Mouse (Mus musculus) heart, postnatal 0 days (tissue): ENCODE measurements around the gene Tent4a. TPM values are rescaled to one million over a fixed set of nuclear protein-coding genes. Genes with fewer than 3 reads are reported as not detected.
A peak's percentile ranks its signal among the peaks of the same experiment; 100 is the strongest.

Experiments used
- ATAC-seq: fragments of 200-750 bp; cut with Nextera tagmentation; 2 replicates; pipeline ENCODE4 v1.8.0; 2017; ENCODE audit warnings: low read depth, moderate number of reproducible peaks, moderate library complexity; ENCODE audit not compliant: insufficient read depth
- DNase-seq: peaks from one replicate; pipeline ENCODE4 v3.0.0-alpha.2; 2016; ENCODE audit warnings: low spot score
- H3K27ac ChIP-seq: fragments of 300-500 bp; sonication (generic); 2 replicates; pipeline ENCODE4 v1.5.1; 2014; ENCODE audit warnings: low read depth, mild to moderate bottlenecking
- H3K27me3 ChIP-seq: fragments of 300-500 bp; sonication (generic); 2 replicates; pipeline ENCODE4 v1.6.1; 2014; ENCODE audit warnings: low read length, mixed read lengths; ENCODE audit not compliant: control insufficient read depth, insufficient read depth
- H3K36me3 ChIP-seq: fragments of 300-500 bp; sonication (generic); replicated peaks from 2 replicates; pipeline ENCODE4 v1.6.1; 2014; ENCODE audit warnings: low read length, mixed read lengths; ENCODE audit not compliant: control insufficient read depth, insufficient read depth
- H3K4me1 ChIP-seq: fragments of 300-500 bp; sonication (generic); 2 replicates; pipeline ENCODE4 v1.6.1; 2014; ENCODE audit warnings: antibody characterized with exemption; ENCODE audit not compliant: control insufficient read depth, insufficient read depth
- H3K4me2 ChIP-seq: fragments of 300-500 bp; sonication (generic); 2 replicates; pipeline ENCODE4 v1.6.1; 2014; ENCODE audit warnings: low read depth, mild to moderate bottlenecking, low read length, moderate library complexity
- H3K4me3 ChIP-seq: fragments of 300-500 bp; sonication (generic); 2 replicates; pipeline ENCODE4 v1.5.1; 2014; ENCODE audit warnings: low read depth, low read length
- H3K9ac ChIP-seq: fragments of 300-500 bp; sonication (generic); replicated peaks from 2 replicates; pipeline ENCODE4 v1.6.1; 2014; ENCODE audit warnings: low read depth, low read length, mixed read lengths
- H3K9me3 ChIP-seq: fragments of 300-500 bp; sonication (generic); replicated peaks from 2 replicates; pipeline ENCODE4 v1.6.1; 2016; ENCODE audit warnings: low read length; ENCODE audit not compliant: control insufficient read depth
- CTCF ChIP-seq: IDR thresholded peaks from 2 replicates; pipeline ENCODE4 v1.5.1; 2016; ENCODE audit warnings: antibody characterized with exemption, control low read depth, low read depth
- EP300 ChIP-seq: IDR thresholded peaks from 2 replicates; pipeline ENCODE4 v1.6.1; 2016; ENCODE audit warnings: antibody characterized with exemption, low read depth
- WGBS: fragments of 180-500 bp; shearing (Covaris S2); extraction: QIAGEN DNeasy Blood & Tissue Kit; methylation state at CpG from one replicate; pipeline ENCODE4 v1.1.7; 2014; 5-methylcytosine and 5-hydroxymethylcytosine counted together
- polyA plus RNA-seq: library from polyadenylated mRNA; unstranded; fragments of >200 nt; fragmentation: Nextera tagmentation; extraction: Ambion mirVana; gene quantifications from 2 replicates; pipeline ENCODE4 v1.2.1, GENCODE M21; 2015
- total RNA-seq: library from RNA; depleted of rRNA; stranded (reverse); fragments of >200 nt; gene quantifications from 2 replicates; pipeline ENCODE4 v1.2.3, GENCODE M21; 2014; ENCODE audit warnings: low replicate concordance

The Tent4a gene
- total and polyA plus RNA-seq, 2 experiments from 2014 or later: 1.9 to 6.5 TPM

- TF ChIP-seq CTCF (peak; percentile 31), EP300 (no peak)
- Histone ChIP-seq H3K27ac (no peak overlapping the region), H3K9me3 (no peaks in the 10 kb centered on the region), H3K36me3 (no peaks in the 10 kb centered on the region), H3K4me1 (no peaks in the 10 kb centered on the region), H3K9ac (no peak overlapping the region), H3K4me2 (no peak overlapping the region; the same call in 1 of the 2 replicates), H3K27me3 (no peaks in the 10 kb centered on the region), H3K4me3 (no peak overlapping the region)
- DNase-seq: no peak
- ATAC-seq: no peak
- WGBS: 42% methylated on average over 17 of the region's 17 CpGs
Observed at GRCm38 (mm10) chr13:69460635-69461465, 73.6 kb downstream of the Tent4a start.

- Histone ChIP-seq H3K27ac (no peak overlapping the region), H3K9me3 (no peaks in the 10 kb centered on the region), H3K27me3 (no peaks in the 10 kb centered on the region), H3K9ac (no peak overlapping the region), H3K4me1 (no peaks in the 10 kb centered on the region), H3K4me2 (no peak overlapping the region), H3K4me3 (no peak overlapping the region), H3K36me3 (no peaks in the 10 kb centered on the region)
- peak; percentile 36 for DNase-seq
- ATAC-seq: no peak
- WGBS: 15% methylated on average over 8 of the region's 8 CpGs
- TF ChIP-seq EP300 (no peak), CTCF (peak; percentile 69)
Observed at GRCm38 (mm10) chr13:69459657-69460458, 74.6 kb downstream of the Tent4a start.

GRCm38 (mm10) chr13:69458891-69459290 lies 75.5 kb downstream of the Tent4a start:
- no peak overlapping the region for H3K4me3 ChIP-seq
- no peak overlapping the region for H3K9ac ChIP-seq
- H3K27me3 ChIP-seq: no peaks in the 10 kb centered on the region
- no peak for ATAC-seq
- TF ChIP-seq CTCF (no peak), EP300 (no peak)
- H3K36me3 ChIP-seq: no peaks in the 10 kb centered on the region
- no peak overlapping the region for H3K4me2 ChIP-seq
- H3K27ac ChIP-seq: no peak overlapping the region
- H3K4me1 ChIP-seq: no peaks in the 10 kb centered on the region
- WGBS: 78% methylated on average over 2 of the region's 2 CpGs
- DNase-seq: no peak
- no peaks in the 10 kb centered on the region for H3K9me3 ChIP-seq

- no peak overlapping the region for H3K9ac ChIP-seq
- H3K9me3 ChIP-seq: no peaks in the 10 kb centered on the region
- H3K27me3 ChIP-seq: no peaks in the 10 kb centered on the region
- no peak overlapping the region for H3K4me3 ChIP-seq
- 80% methylated on average over 6 of the region's 6 CpGs for WGBS
- no peak for ATAC-seq
- no peak for DNase-seq
- TF ChIP-seq CTCF (no peak), EP300 (no peak)
- no peak overlapping the region for H3K4me2 ChIP-seq
- H3K27ac ChIP-seq: no peak overlapping the region
- no peaks in the 10 kb centered on the region for H3K4me1 ChIP-seq
- no peaks in the 10 kb centered on the region for H3K36me3 ChIP-seq
Observed at GRCm38 (mm10) chr13:69458461-69458860, 76.0 kb downstream of the Tent4a start.

- no peak for DNase-seq
- H3K27ac ChIP-seq: no peak overlapping the region
Observed at GRCm38 (mm10) chr13:69457105-69457504, 77.3 kb downstream of the Tent4a start.

More at GRCm38 (mm10) chr13:69457105-69457504, 77.3 kb downstream of the Tent4a start:
- H3K36me3 ChIP-seq: no peaks in the 10 kb centered on the region
- no peak for ATAC-seq
- no peak overlapping the region for H3K4me2 ChIP-seq
- no peak for TF ChIP-seq EP300
- no peak for TF ChIP-seq CTCF
- H3K9ac ChIP-seq: no peak overlapping the region
- H3K4me1 ChIP-seq: no peaks in the 10 kb centered on the region
- H3K9me3 ChIP-seq: no peaks in the 10 kb centered on the region
- H3K27me3 ChIP-seq: no peaks in the 10 kb centered on the region
- 43% methylated on average over 2 of the region's 2 CpGs for WGBS
- H3K4me3 ChIP-seq: no peak overlapping the region
